8 mouse cellular contexts compared by ENCODE assay signal in the genomic region with DNA sequence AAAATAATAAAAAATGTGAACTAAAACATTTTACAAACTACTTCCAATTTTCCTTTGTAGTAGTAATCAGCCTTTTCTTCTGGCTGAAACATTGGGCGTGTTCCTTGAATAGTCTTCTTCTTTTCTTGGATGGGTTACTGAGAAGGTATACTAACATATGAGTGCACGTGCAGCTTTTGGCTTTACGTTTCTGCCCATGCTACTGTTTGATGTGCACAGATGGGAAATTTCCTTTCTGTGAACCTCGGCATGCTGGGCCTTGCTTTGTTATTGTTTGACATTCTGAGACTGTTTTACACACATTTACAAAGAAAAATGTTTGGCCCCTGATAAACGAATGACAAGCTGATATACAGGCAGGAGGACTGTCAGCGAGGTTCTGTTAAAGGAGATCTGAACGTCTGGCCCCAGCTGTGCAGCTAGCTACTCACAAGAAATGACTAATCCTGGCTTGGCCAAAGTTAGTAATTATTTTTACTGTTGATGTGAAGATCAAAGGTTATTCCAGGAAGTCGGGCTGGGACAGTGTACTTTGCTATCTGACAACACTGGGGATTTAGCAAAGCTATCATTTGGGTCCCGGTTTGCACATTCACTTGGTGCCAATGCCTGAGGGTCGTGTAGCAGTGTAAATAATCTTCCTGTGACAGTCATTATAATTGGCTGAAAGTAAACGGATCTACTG.
DNase-seq lines count a peak whose midpoint lies in the region; ATAC-seq and TF ChIP-seq lines count a peak whose summit lies in the region.

No protein-coding gene starts in this region.

- no peak overlapping the region for H3K27ac ChIP-seq in stomach, embryonic 16.5 days (ENCODE audit: low read length)
- no peak overlapping the region for H3K27ac ChIP-seq in hindbrain, postnatal 0 days
- no peak overlapping the region for H3K27ac ChIP-seq in limb, embryonic 10.5 days

- no peaks in the 10 kb centered on the region for H3K4me1 ChIP-seq in stomach, embryonic 16.5 days (ENCODE audit: control insufficient read depth, insufficient read depth, low read length)
- H3K4me1 ChIP-seq in hindbrain, postnatal 0 days (ENCODE audit: insufficient read depth, low read length), result no peaks in the 10 kb centered on the region
- H3K4me1 ChIP-seq in limb, embryonic 10.5 days, result peaks cover 6% of the 10 kb centered on the region; the same call in 1 of the 2 replicates

- DNase-seq in urinary bladder, adult 18-20 months (ENCODE audit: low spot score in 2 of 2), result peak; percentile 4 to 23
- no peak for DNase-seq in urinary bladder, adult 2 months (ENCODE audit: low spot score)
- DNase-seq in heart, postnatal 10 days, result peak; percentile 40 to 60
- DNase-seq in kidney, postnatal 25 days, result peak; percentile 56 to 74
- no peak for DNase-seq in hindbrain, postnatal 0 days (ENCODE audit: low spot score)
- no peak for DNase-seq in limb, embryonic 10.5 days (ENCODE audit: low spot score)
- no peak for DNase-seq in testis, postnatal 10 days (ENCODE audit: low spot score)

- H3K27me3 ChIP-seq in stomach, embryonic 16.5 days (ENCODE audit: control insufficient read depth, insufficient read depth, low read length), result no peaks in the 10 kb centered on the region
- no peaks in the 10 kb centered on the region for H3K27me3 ChIP-seq in hindbrain, postnatal 0 days (ENCODE audit: insufficient read depth, low read length)
- no peaks in the 10 kb centered on the region for H3K27me3 ChIP-seq in limb, embryonic 10.5 days (ENCODE audit: low read depth, poor library complexity, severe bottlenecking)

- peak; percentile 53 for ATAC-seq in stomach, embryonic 16.5 days (ENCODE audit: insufficient read depth, low FRiP score)
- ATAC-seq in hindbrain, postnatal 0 days, result no peak

- H3K4me3 ChIP-seq in stomach, embryonic 16.5 days (replicated peaks; ENCODE audit: low read length), result no peak overlapping the region
- H3K4me3 ChIP-seq in hindbrain, postnatal 0 days (ENCODE audit: low read length), result no peak overlapping the region
- no peak overlapping the region for H3K4me3 ChIP-seq in limb, embryonic 10.5 days

- H3K36me3 ChIP-seq in stomach, embryonic 16.5 days (ENCODE audit: control insufficient read depth, insufficient read depth, low read length), result no peaks in the 10 kb centered on the region
- H3K36me3 ChIP-seq in hindbrain, postnatal 0 days (ENCODE audit: insufficient read depth, low read length), result no peaks in the 10 kb centered on the region
- no peaks in the 10 kb centered on the region for H3K36me3 ChIP-seq in limb, embryonic 10.5 days

- TF ChIP-seq CTCF in hindbrain, postnatal 0 days (IDR thresholded peaks at IDR 0.05; ENCODE audit: low read depth), result no peak

- intact Hi-C loops in heart, postnatal 10 days (cut with DNase I), result no loop called here

- no peaks in the 10 kb centered on the region for H3K9me3 ChIP-seq in stomach, embryonic 16.5 days (replicated peaks; ENCODE audit: control insufficient read depth, low read length)
- no peaks in the 10 kb centered on the region for H3K9me3 ChIP-seq in hindbrain, postnatal 0 days (ENCODE audit: low read length)
- no peaks in the 10 kb centered on the region for H3K9me3 ChIP-seq in limb, embryonic 10.5 days (replicated peaks)

- WGBS in stomach, embryonic 16.5 days, result 19% methylated on average over 11 of the region's 11 CpGs
- 62% methylated on average over 11 of the region's 11 CpGs for WGBS in hindbrain, postnatal 0 days
- whole genome bisulfite sequencing in limb, embryonic 10.5 days, result 38% methylated on average over 11 of the region's 11 CpGs

- no peak overlapping the region for H3K4me2 ChIP-seq in stomach, embryonic 16.5 days (ENCODE audit: low read depth, low read length)
- no peak overlapping the region for H3K4me2 ChIP-seq in hindbrain, postnatal 0 days (ENCODE audit: low read depth, low read length)

- no peak overlapping the region for H3K9ac ChIP-seq in stomach, embryonic 16.5 days (ENCODE audit: low read length)
- no peak overlapping the region for H3K9ac ChIP-seq in hindbrain, postnatal 0 days (replicated peaks; ENCODE audit: low read length)

Comparison
In these comparisons a context has a peak if more than half of its experiments do, and no peak if none do; other contexts are left out.
1. DNase-seq: peak in urinary bladder, adult 18-20 months (2 of 2), heart, postnatal 10 days (2 of 2) and kidney, postnatal 25 days (2 of 2); none in urinary bladder, adult 2 months (single experiment), hindbrain, postnatal 0 days (single experiment), limb, embryonic 10.5 days (single experiment) and testis, postnatal 10 days (single experiment).